Mouse (Mus musculus) MEL (cell line): ENCODE results near the gene Maml1.

Experiments used
- CHD2 ChIP-seq: IDR thresholded peaks from 2 replicates; pipeline ENCODE4 v1.6.1; 2011; ENCODE audit warnings: low read length, improper control_type of control experiment
- CTCF ChIP-seq, 3 experiments: IDR thresholded peaks in 2 of 3; conservative IDR thresholded peaks in 1 of 3; 2 replicates each; pipeline ENCODE4 v1.5.1; 2011 to 2012; ENCODE audit warnings: low read length in 3 of 3, low read depth in 2 of 3, mild to moderate bottlenecking in 2 of 3, improper control_type of control experiment in 1 of 3, inconsistent platforms in 1 of 3, mixed read lengths in 1 of 3, moderate library complexity in 1 of 3; ENCODE audit not compliant: control insufficient read depth in 1 of 3, insufficient read depth in 1 of 3, poor library complexity in 1 of 3, severe bottlenecking in 1 of 3
- E2F4 ChIP-seq: IDR thresholded peaks from 2 replicates; pipeline ENCODE4 v1.6.1; 2011; ENCODE audit warnings: low read depth, low read length, improper control_type of control experiment, borderline replicate concordance
- ELF1 ChIP-seq: IDR thresholded peaks from 2 replicates; pipeline ENCODE4 v1.6.1; 2014; ENCODE audit warnings: low read depth, mild to moderate bottlenecking, inconsistent platforms, low read length, improper control_type of control experiment, moderate library complexity
- EP300 ChIP-seq, 2 experiments: IDR thresholded peaks; 2 replicates each; pipeline ENCODE4 v1.6.1; 2011; ENCODE audit warnings: improper control_type of control experiment in 2 of 2, low read length in 2 of 2, low read depth in 1 of 2, mild to moderate bottlenecking in 1 of 2
- ETS1 ChIP-seq: IDR thresholded peaks from 2 replicates; pipeline ENCODE4 v1.6.1; 2012; ENCODE audit warnings: low read depth, mild to moderate bottlenecking, inconsistent platforms, low read length, improper control_type of control experiment, moderate library complexity
- GABPA ChIP-seq: IDR thresholded peaks from 2 replicates; pipeline ENCODE4 v1.6.1; 2012; ENCODE audit warnings: low read depth, mild to moderate bottlenecking, inconsistent platforms, low read length, improper control_type of control experiment, moderate library complexity
- NRF1 ChIP-seq: IDR thresholded peaks from 2 replicates; pipeline ENCODE4 v1.6.1; 2014; ENCODE audit warnings: low read depth, mild to moderate bottlenecking, inconsistent platforms, low read length, improper control_type of control experiment, moderate library complexity; ENCODE audit not compliant: poor library complexity, insufficient read depth, severe bottlenecking
- POLR2AphosphoS2 ChIP-seq: IDR thresholded peaks from 2 replicates; pipeline ENCODE4 v1.6.1; 2011; ENCODE audit warnings: low read length, improper control_type of control experiment
- TAL1 ChIP-seq: IDR thresholded peaks from 2 replicates; pipeline ENCODE4 v1.6.1; 2012; ENCODE audit warnings: mild to moderate bottlenecking, inconsistent platforms, low read length, moderate library complexity, mixed read lengths
- USF1 ChIP-seq: IDR thresholded peaks from 2 replicates; pipeline ENCODE4 v1.6.1; 2014; ENCODE audit warnings: low read depth, mild to moderate bottlenecking, inconsistent platforms, low read length, improper control_type of control experiment, moderate library complexity
- USF2 ChIP-seq, 2 experiments: IDR thresholded peaks; 2 replicates each; pipeline ENCODE4 v1.6.1; 2011 to 2012; ENCODE audit warnings: improper control_type of control experiment in 2 of 2, low read length in 2 of 2, borderline replicate concordance in 1 of 2, inconsistent platforms in 1 of 2, low read depth in 1 of 2, mild to moderate bottlenecking in 1 of 2; ENCODE audit not compliant: insufficient read depth in 1 of 2
- ZC3H11A ChIP-seq: IDR thresholded peaks from 2 replicates; pipeline ENCODE4 v1.6.1; 2012; ENCODE audit warnings: low read depth, mild to moderate bottlenecking, inconsistent platforms, low read length, improper control_type of control experiment
- ZMIZ1 ChIP-seq: IDR thresholded peaks from 2 replicates; pipeline ENCODE4 v1.6.1; 2012; ENCODE audit warnings: low read depth, mild to moderate bottlenecking, inconsistent platforms, low read length, improper control_type of control experiment, moderate library complexity

GRCm38 (mm10) chr11:50336891-50337290 is 44.8 kb upstream of the Maml1 start:
- no peak for TF ChIP-seq ELF1
- TF ChIP-seq ETS1 = 0 out of 2 replicates have a peak, but pooled peaks have one; percentile 30
- TF ChIP-seq NRF1 = no peak
- no peak for TF ChIP-seq ZMIZ1
- TF ChIP-seq CTCF (IDR thresholded peaks at IDR 0.05 in 2 of 3, conservative IDR thresholded peaks at IDR 0.05 in 1 of 3; ENCODE audit: control insufficient read depth in 1 of 3, insufficient read depth in 1 of 3, low read depth in 2 of 3, low read length in 3 of 3, poor library complexity in 1 of 3, severe bottlenecking in 1 of 3) = no peak
- TF ChIP-seq ZC3H11A = no peak
- TF ChIP-seq EP300 (IDR thresholded peaks at IDR 0.05; ENCODE audit: low read depth in 1 of 2, low read length in 2 of 2) = peak; percentile 68 to 71
- no peak for TF ChIP-seq USF1
- no peak for TF ChIP-seq USF2 (IDR thresholded peaks at IDR 0.05; ENCODE audit: borderline replicate concordance in 1 of 2, insufficient read depth in 1 of 2, low read depth in 1 of 2, low read length in 2 of 2)
- TF ChIP-seq POLR2AphosphoS2 = no peak
- TF ChIP-seq GABPA = no peak
- TF ChIP-seq CHD2 = no peak
- no peak for TF ChIP-seq TAL1
- no peak for TF ChIP-seq E2F4
